9 mouse cellular contexts compared by ENCODE assay signal in the genomic region with DNA sequence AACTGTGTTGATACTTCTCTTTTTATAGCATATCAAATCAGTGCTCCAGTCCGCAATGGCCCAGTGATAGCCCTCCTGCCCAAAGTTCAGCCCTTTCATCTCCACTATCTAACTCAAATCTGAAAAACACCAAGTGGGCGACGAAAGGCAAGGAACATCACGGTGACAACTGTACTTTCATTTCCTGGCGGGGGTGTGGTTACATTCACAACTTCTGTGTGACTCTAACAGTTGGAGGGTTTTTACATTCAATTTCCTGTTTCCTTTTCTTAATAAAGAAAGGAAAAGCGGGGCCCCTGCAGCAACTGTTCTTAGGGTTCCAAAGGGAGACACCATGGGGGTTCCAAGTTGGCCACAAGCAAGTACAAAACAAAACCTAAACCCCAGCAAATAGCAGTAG. TPM values are rescaled to one million over a fixed set of nuclear protein-coding genes. Genes with fewer than 3 reads are reported as not detected.
A peak's percentile ranks its signal among the peaks of the same experiment; 100 is the strongest.
DNase-seq lines count a peak whose midpoint lies in the region; ATAC-seq and TF ChIP-seq lines count a peak whose summit lies in the region.
"Had no signal": no experiment of that assay in that cellular context is flagged by ENCODE, and none has a peak within 500 bp of the region (broad histone marks: within the 10 kb centered on the region; RNA-seq: fewer than 3 reads in every experiment).

No protein-coding gene starts in this region.

- peak overlapping the region; percentile 4; the same call in 1 of the 2 replicates for H3K9ac ChIP-seq in intestine, embryonic 16.5 days (ENCODE audit: low read depth, low read length)
- H3K9ac ChIP-seq: midbrain, embryonic 15.5 days had no signal

- H3K27me3 ChIP-seq in intestine, embryonic 16.5 days (replicated peaks; ENCODE audit: control insufficient read depth, insufficient read depth, low read length): no peaks in the 10 kb centered on the region
- H3K27me3 ChIP-seq: midbrain, embryonic 15.5 days had no signal

- TF ChIP-seq POLR2A in lung, adult 2 months (IDR thresholded peaks at IDR 0.05; ENCODE audit: borderline replicate concordance, extremely low read depth, low read depth, low read length): no peak

- peak overlapping the region; percentile 19 for H3K4me3 ChIP-seq in lung, adult 2 months (replicated peaks; ENCODE audit: extremely low read depth, low read depth, low read length)
- H3K4me3 ChIP-seq in intestine, embryonic 16.5 days (ENCODE audit: low read length): no peak overlapping the region
- H3K4me3 ChIP-seq: midbrain, embryonic 15.5 days had no signal

- no peak for ATAC-seq in intestine, embryonic 16.5 days
- ATAC-seq in megakaryocyte progenitor cell, adult 5-6 weeks (replicated peaks; ENCODE audit: poor library complexity): peak; percentile 62
- ATAC-seq: midbrain, embryonic 15.5 days had no signal

- no peak overlapping the region for H3K27ac ChIP-seq in intestine, embryonic 16.5 days (ENCODE audit: low read length)
- H3K27ac ChIP-seq: midbrain, embryonic 15.5 days had no signal

- no peaks in the 10 kb centered on the region for H3K4me1 ChIP-seq in lung, adult 2 months (ENCODE audit: control insufficient read depth, insufficient read depth, low read length)
- H3K4me1 ChIP-seq in intestine, embryonic 16.5 days (ENCODE audit: control insufficient read depth, insufficient read depth, low read length): peaks cover 5% of the 10 kb centered on the region; the same call in 1 of the 2 replicates
- H3K4me1 ChIP-seq: midbrain, embryonic 15.5 days had no signal

- peak overlapping the region; percentile 4; the same call in 1 of the 2 replicates for H3K4me2 ChIP-seq in intestine, embryonic 16.5 days (ENCODE audit: low read depth, low read length)
- H3K4me2 ChIP-seq: midbrain, embryonic 15.5 days had no signal

- H3K9me3 ChIP-seq in intestine, embryonic 16.5 days (ENCODE audit: control insufficient read depth, low read length): no peaks in the 10 kb centered on the region
- H3K9me3 ChIP-seq: midbrain, embryonic 15.5 days had no signal

- no peak for DNase-seq in lung, adult 2 months
- no peak for DNase-seq in lung, adult 18-20 months
- DNase-seq in thymus, postnatal 4 days: peak; percentile 57
- no peak for DNase-seq in right cerebral cortex, adult 2 months (ENCODE audit: low spot score in 2 of 2)
- no peak for DNase-seq in layer of hippocampus, postnatal 14 days (ENCODE audit: low spot score in 2 of 2)
- no peak for DNase-seq in right cerebral cortex, adult 18-20 months

- 40% methylated on average over 6 of the region's 6 CpGs for WGBS in lung, adult 2 months
- WGBS in intestine, embryonic 16.5 days: 44% methylated on average over 6 of the region's 6 CpGs

- TF ChIP-seq CTCF in lung, adult 2 months (IDR thresholded peaks at IDR 0.05; ENCODE audit: insufficient read depth, low read length): no peak

- no peaks in the 10 kb centered on the region for H3K36me3 ChIP-seq in intestine, embryonic 16.5 days (ENCODE audit: control insufficient read depth, insufficient read depth, low read length)
- H3K36me3 ChIP-seq: midbrain, embryonic 15.5 days had no signal

RNA-seq across cellular contexts. Expression of a gene that starts 29.0 kb away (rescaled TPM):
- 37.8 and 55.0 TPM in 2 replicates for polyA plus RNA-seq in lung, adult 2 months (2012; rRNA removed)
- polyA plus RNA-seq in intestine, embryonic 16.5 days (2015; fragmentation: Nextera tagmentation; extraction: Ambion mirVana): 6.4 and 6.6 TPM in 2 replicates
- total RNA-seq in megakaryocyte progenitor cell, adult 5-6 weeks (2015): 94.5 and 144 TPM in 2 replicates
- 72.4 and 111 TPM in 2 replicates for total RNA-seq in megakaryocyte progenitor cell, adult 5-6 weeks (2017)
- total RNA-seq in layer of hippocampus, postnatal 14 days (2021): 10 to 100 TPM; 12.9 to 16.5 TPM

Comparison
In these comparisons a context has a peak if more than half of its experiments do, and no peak if none do; other contexts are left out.
1. RNA of a gene that starts 29.0 kb away (total RNA-seq): 72.4 to 144 TPM in megakaryocyte progenitor cell, adult 5-6 weeks; 12.9 to 16.5 TPM in layer of hippocampus, postnatal 14 days; every median in the first group is over 4 times any median in the second.